Mouse (Mus musculus) neural tube, embryonic 14.5 days (tissue): ENCODE data around the gene Ccn6. TPM values are rescaled to one million over a fixed set of nuclear protein-coding genes. Genes with fewer than 3 reads are reported as not detected.

ENCODE experiments used
- ATAC-seq: fragments of 200-750 bp; cut with Nextera tagmentation; 2 replicates; pipeline ENCODE4 v1.8.0; 2017; ENCODE audit warnings: low read depth, mild to moderate bottlenecking, moderate TSS enrichment, moderate library complexity
- H3K27ac ChIP-seq: fragments of 300-500 bp; sonication (generic); 2 replicates; pipeline ENCODE4 v1.5.1; 2014; ENCODE audit warnings: low read depth, mild to moderate bottlenecking, control low read depth, low read length, moderate library complexity, mixed read lengths
- H3K27me3 ChIP-seq: fragments of 300-500 bp; sonication (generic); 2 replicates; pipeline ENCODE4 v1.6.1; 2014; ENCODE audit warnings: low read length; ENCODE audit not compliant: control insufficient read depth, insufficient read depth
- H3K36me3 ChIP-seq: fragments of 300-500 bp; sonication (generic); 2 replicates; pipeline ENCODE4 v1.6.1; 2014; ENCODE audit warnings: low read length, mixed read lengths; ENCODE audit not compliant: control insufficient read depth, insufficient read depth
- H3K4me1 ChIP-seq: fragments of 300-500 bp; sonication (generic); 2 replicates; pipeline ENCODE4 v1.6.1; 2014; ENCODE audit warnings: low read length; ENCODE audit not compliant: control insufficient read depth, insufficient read depth
- H3K4me2 ChIP-seq: fragments of 300-500 bp; sonication (generic); 2 replicates; pipeline ENCODE4 v1.6.1; 2014; ENCODE audit warnings: mild to moderate bottlenecking, low read depth, low read length, control low read depth
- H3K4me3 ChIP-seq: fragments of 300-500 bp; sonication (generic); 2 replicates; pipeline ENCODE4 v1.5.1; 2014; ENCODE audit warnings: low read depth, low read length, control low read depth, mixed read lengths
- H3K9ac ChIP-seq: fragments of 300-500 bp; sonication (generic); replicated peaks from 2 replicates; pipeline ENCODE4 v1.6.1; 2014; ENCODE audit warnings: low read depth, mild to moderate bottlenecking, control low read depth, low read length, mixed read lengths
- H3K9me3 ChIP-seq: fragments of 300-500 bp; sonication (generic); 2 replicates; pipeline ENCODE4 v1.6.1; 2016; ENCODE audit warnings: low read length; ENCODE audit not compliant: control insufficient read depth
- WGBS: fragments of 180-500 bp; shearing (Covaris S2); extraction: QIAGEN DNeasy Blood & Tissue Kit; methylation state at CpG from one replicate; pipeline ENCODE4 v1.1.7; 2014; 5-methylcytosine and 5-hydroxymethylcytosine counted together
- polyA plus RNA-seq: library from polyadenylated mRNA; unstranded; fragments of >200 nt; fragmentation: Nextera tagmentation; extraction: Ambion mirVana; gene quantifications from 2 replicates; pipeline ENCODE4 v1.2.1, GENCODE M21; 2014

The Ccn6 gene
- polyA plus RNA-seq, 1 experiment from 2014 or later = 0.37 TPM

GRCm38 (mm10) chr10:39167611-39168010 is 4.0 kb upstream of the Ccn6 start:
- 88% methylated on average over 11 of the region's 11 CpGs for WGBS
- no peak for ATAC-seq

DNA sequence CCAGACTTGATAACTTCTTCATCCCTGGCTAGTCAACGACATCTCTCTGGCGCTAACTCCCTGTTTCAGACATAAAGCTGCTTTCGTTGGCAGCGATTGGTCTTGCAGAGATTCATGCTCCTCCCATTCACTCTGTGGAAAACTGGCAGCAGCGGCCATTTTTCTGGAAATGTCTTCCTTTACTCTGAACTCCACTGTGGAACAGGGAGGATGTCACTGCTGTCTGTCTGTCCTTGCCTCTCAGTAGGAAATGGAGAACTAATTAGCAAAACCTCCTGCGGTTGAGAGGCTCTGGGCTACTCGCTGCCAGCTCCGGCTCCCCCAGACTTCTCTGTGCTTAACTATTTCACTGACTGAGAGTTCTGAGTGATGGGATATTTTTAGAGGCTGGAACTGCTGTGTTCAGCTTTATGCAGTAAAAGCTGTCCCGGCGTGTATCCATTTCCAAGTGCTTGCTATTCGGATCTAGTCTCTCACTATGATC is 2.1 kb upstream of the Ccn6 start:
- no peaks in the 10 kb centered on the region for H3K36me3 ChIP-seq
- WGBS = 17% methylated on average over 11 of the region's 11 CpGs
- H3K4me1 ChIP-seq = peaks cover 17% of the 10 kb centered on the region; the same call in 1 of the 2 replicates
- H3K27me3 ChIP-seq = no peaks in the 10 kb centered on the region
- H3K9me3 ChIP-seq = no peaks in the 10 kb centered on the region
- H3K4me3 ChIP-seq = peak overlapping the region; percentile 27
- peak; percentile 52 for ATAC-seq
- peak overlapping the region; percentile 29; the same call in 1 of the 2 replicates for H3K9ac ChIP-seq
- H3K27ac ChIP-seq = peak overlapping the region; percentile 87
- H3K4me2 ChIP-seq = peak overlapping the region; percentile 49

More at GRCm38 (mm10) chr10:39167611-39168010, 4.0 kb upstream of the Ccn6 start:
- Histone ChIP-seq H3K9me3 (no peaks in the 10 kb centered on the region), H3K4me3 (no peak overlapping the region), H3K27ac (no peak overlapping the region), H3K36me3 (no peaks in the 10 kb centered on the region), H3K4me2 (no peak overlapping the region), H3K4me1 (peaks cover 23% of the 10 kb centered on the region), H3K27me3 (no peaks in the 10 kb centered on the region), H3K9ac (no peak overlapping the region)

GRCm38 (mm10) chr10:39162666-39163484 is 719 bp downstream of the Ccn6 start:
- no peak for ATAC-seq
- H3K36me3 ChIP-seq = no peaks in the 10 kb centered on the region

GRCm38 (mm10) chr10:39161406-39161805 is 2.2 kb downstream of the Ccn6 start:
- WGBS = 96% methylated on average over 1 of the region's 1 CpGs
- H3K4me2 ChIP-seq = no peak overlapping the region
- H3K4me3 ChIP-seq = no peak overlapping the region
- no peaks in the 10 kb centered on the region for H3K27me3 ChIP-seq
- 0 out of 2 replicates have a peak, but pooled peaks cover 4% of the 10 kb centered on the region for H3K4me1 ChIP-seq
- no peak overlapping the region for H3K27ac ChIP-seq
- no peak overlapping the region for H3K9ac ChIP-seq
- no peaks in the 10 kb centered on the region for H3K9me3 ChIP-seq
- ATAC-seq = no peak
- no peaks in the 10 kb centered on the region for H3K36me3 ChIP-seq

More at GRCm38 (mm10) chr10:39162666-39163484, 719 bp downstream of the Ccn6 start:
- no peak overlapping the region for H3K9ac ChIP-seq
- no peak overlapping the region for H3K4me2 ChIP-seq
- H3K27ac ChIP-seq = no peak overlapping the region
- 0 out of 2 replicates have a peak, but pooled peaks cover 7% of the 10 kb centered on the region for H3K4me1 ChIP-seq
- no peaks in the 10 kb centered on the region for H3K27me3 ChIP-seq
- H3K9me3 ChIP-seq = no peaks in the 10 kb centered on the region
- 42% methylated on average over 18 of the region's 18 CpGs for WGBS
- H3K4me3 ChIP-seq = no peak overlapping the region

GRCm38 (mm10) chr10:39158306-39158705 is 5.3 kb downstream of the Ccn6 start:
- ATAC-seq = no peak
- WGBS = 59% methylated on average over 12 of the region's 12 CpGs

DNA sequence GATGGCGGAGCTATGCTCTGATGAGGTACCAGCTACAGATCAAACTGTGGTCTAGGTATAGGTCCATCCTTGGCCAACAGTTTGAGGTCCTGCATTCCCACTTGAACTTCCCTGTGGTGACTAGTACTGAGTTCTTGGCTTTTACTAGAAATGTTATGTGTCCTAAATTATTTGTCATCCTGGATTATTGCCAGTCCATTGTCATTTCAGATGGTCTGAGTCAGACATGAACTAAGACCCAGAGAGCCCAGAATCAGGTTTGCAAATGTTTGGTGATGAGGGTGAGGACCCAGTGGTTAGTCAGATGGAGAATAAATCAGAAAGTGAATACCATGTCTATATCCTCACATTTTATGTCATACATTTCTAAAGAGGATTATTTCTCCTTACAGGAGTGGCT is 6.3 kb downstream of the Ccn6 start:
- Histone ChIP-seq H3K4me2 (no peak overlapping the region), H3K4me3 (no peak overlapping the region), H3K36me3 (no peaks in the 10 kb centered on the region), H3K4me1 (no peaks in the 10 kb centered on the region), H3K9ac (no peak overlapping the region), H3K27me3 (no peaks in the 10 kb centered on the region), H3K27ac (no peak overlapping the region), H3K9me3 (no peaks in the 10 kb centered on the region)
- ATAC-seq = no peak
- 94% methylated on average over 1 of the region's 1 CpGs for WGBS

More at GRCm38 (mm10) chr10:39158306-39158705, 5.3 kb downstream of the Ccn6 start:
- Histone ChIP-seq H3K27ac (no peak overlapping the region), H3K27me3 (no peaks in the 10 kb centered on the region), H3K4me1 (no peaks in the 10 kb centered on the region), H3K9ac (no peak overlapping the region), H3K36me3 (no peaks in the 10 kb centered on the region), H3K4me3 (no peak overlapping the region), H3K9me3 (no peaks in the 10 kb centered on the region), H3K4me2 (no peak overlapping the region)

DNA sequence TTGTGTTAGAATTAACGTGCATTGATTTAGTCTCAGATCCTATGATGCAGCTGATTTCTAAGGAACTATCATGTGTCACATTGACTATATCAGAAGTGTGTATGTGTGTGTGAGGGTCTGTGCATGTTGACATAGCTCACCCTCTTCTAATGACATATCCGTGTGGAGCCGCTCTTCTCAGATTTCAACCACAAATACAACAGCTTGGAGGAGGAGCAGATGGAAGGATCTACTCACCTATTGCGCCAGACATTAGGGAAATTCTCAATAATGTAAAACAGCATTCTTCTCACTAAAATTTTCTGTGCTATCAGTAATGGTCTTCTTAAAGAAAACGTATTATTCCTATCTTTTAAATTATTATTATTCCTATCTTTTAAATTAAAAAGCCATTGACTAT is 6.9 kb downstream of the Ccn6 start:
- Histone ChIP-seq H3K27ac (no peak overlapping the region), H3K9me3 (no peaks in the 10 kb centered on the region), H3K4me3 (no peak overlapping the region), H3K4me1 (no peaks in the 10 kb centered on the region), H3K36me3 (no peaks in the 10 kb centered on the region), H3K4me2 (no peak overlapping the region), H3K9ac (no peak overlapping the region), H3K27me3 (no peaks in the 10 kb centered on the region)
- 91% methylated on average over 5 of the region's 5 CpGs for WGBS
- ATAC-seq = no peak

- no peak overlapping the region for H3K4me2 ChIP-seq
- H3K9ac ChIP-seq = no peak overlapping the region
- no peaks in the 10 kb centered on the region for H3K4me1 ChIP-seq
- H3K9me3 ChIP-seq = no peaks in the 10 kb centered on the region
- peaks cover 21% of the 10 kb centered on the region; the same call in 1 of the 2 replicates for H3K36me3 ChIP-seq
- WGBS = 64% methylated on average over 12 of the region's 12 CpGs
- no peak overlapping the region for H3K4me3 ChIP-seq
- no peak overlapping the region for H3K27ac ChIP-seq
- H3K27me3 ChIP-seq = no peaks in the 10 kb centered on the region
- ATAC-seq = no peak
These were observed 21.4 kb downstream of the Ccn6 start for GRCm38 (mm10) chr10:39142216-39142615.

DNA sequence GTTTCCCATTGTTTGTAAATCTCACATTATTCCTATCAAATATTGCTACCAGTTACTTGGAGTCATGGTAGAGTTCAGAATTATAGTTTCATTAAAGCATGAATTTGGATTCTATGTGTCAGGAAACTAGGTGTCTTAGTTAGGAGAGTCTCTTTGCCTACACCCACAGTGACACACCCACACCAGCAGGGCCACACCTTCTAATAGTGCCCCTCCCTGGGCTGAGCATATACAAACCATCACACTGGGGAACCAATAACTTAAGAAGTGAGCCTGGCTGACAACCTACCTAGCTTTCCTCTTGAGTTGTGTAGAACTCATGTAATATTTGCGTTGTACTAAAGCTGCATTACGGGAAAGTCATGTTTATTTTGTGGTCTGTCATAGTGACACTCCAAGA is 22.2 kb downstream of the Ccn6 start:
- whole genome bisulfite sequencing = 97% methylated on average over 2 of the region's 2 CpGs

More for the DNA sequence above, 22.2 kb downstream of the Ccn6 start:
- Histone ChIP-seq H3K9ac (no peak overlapping the region), H3K36me3 (peaks cover 21% of the 10 kb centered on the region; the same call in 1 of the 2 replicates), H3K4me1 (no peaks in the 10 kb centered on the region), H3K27ac (no peak overlapping the region), H3K27me3 (no peaks in the 10 kb centered on the region), H3K4me3 (no peak overlapping the region), H3K9me3 (no peaks in the 10 kb centered on the region), H3K4me2 (no peak overlapping the region)
- no peak for ATAC-seq
